Mouse (Mus musculus): Measurements from ENCODE around the gene Fam71f2. TPM values are rescaled to one million over a fixed set of nuclear protein-coding genes. Genes with fewer than 3 reads are reported as not detected.

Gene Fam71f2
- polyA plus RNA-seq, 1 experiment from 2014 or later = 0.11 TPM

DNA sequence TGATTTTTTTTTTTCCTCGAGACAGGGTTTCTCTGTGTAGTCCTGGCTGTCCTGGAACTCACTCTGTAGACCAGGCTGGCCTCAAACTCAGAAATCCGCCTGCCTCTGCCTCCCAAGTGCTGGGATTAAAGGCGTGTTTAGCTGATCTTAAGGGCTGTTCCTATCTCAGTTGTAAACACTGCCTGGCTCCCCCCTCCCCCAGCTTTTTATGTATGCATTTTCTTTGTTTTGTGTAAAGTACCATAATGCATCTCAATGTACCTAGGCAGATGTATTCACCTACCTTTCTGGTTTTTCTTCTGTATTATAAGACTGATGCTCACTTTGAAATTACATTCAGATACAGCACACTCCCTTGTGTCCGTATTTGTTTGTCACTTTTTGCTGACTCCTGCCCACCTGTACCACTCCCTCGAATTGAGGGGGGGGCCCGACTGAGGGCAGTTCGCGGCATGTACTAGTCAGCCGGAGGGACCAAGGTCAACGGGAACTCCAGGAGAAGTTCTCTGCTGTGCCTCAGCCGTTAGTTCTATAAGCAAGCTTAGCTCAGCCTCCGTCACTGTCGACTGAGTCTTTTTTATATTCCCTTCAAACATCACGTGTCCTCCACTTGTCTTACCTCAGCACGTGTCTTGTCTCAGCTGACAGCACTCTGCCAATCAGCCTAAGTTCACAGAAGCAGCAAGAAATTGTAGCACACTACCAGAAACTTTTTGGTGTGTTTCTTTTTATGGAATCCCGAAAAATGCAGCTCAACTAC, 29.6 kb downstream of the Fam71f2 start:
- H3K27ac ChIP-seq (ENCODE audit: low read depth) = no peak overlapping the region
- no peak overlapping the region for H3K4me2 ChIP-seq (ENCODE audit: low read depth, low read length)
- DNase-seq = no peak
- H3K36me3 ChIP-seq (replicated peaks; ENCODE audit: insufficient read depth, low read length) = no peaks in the 10 kb centered on the region
- 82% methylated on average over 16 of the region's 16 CpGs for WGBS (ENCODE audit: insufficient replicate concordance)
- H3K9me3 ChIP-seq (ENCODE audit: low read length) = no peaks in the 10 kb centered on the region
- TF ChIP-seq CTCF (IDR thresholded peaks at IDR 0.05; ENCODE audit: low read depth) (no peak), EP300 (IDR thresholded peaks at IDR 0.05; ENCODE audit: low read depth) (no peak)
- H3K4me1 ChIP-seq (ENCODE audit: insufficient read depth) = no peaks in the 10 kb centered on the region
- H3K4me3 ChIP-seq (ENCODE audit: low read depth, low read length) = no peak overlapping the region
- ATAC-seq = no peak
- no peak overlapping the region for H3K9ac ChIP-seq (replicated peaks)
- H3K27me3 ChIP-seq (ENCODE audit: insufficient read depth, low read length) = no peaks in the 10 kb centered on the region

DNA sequence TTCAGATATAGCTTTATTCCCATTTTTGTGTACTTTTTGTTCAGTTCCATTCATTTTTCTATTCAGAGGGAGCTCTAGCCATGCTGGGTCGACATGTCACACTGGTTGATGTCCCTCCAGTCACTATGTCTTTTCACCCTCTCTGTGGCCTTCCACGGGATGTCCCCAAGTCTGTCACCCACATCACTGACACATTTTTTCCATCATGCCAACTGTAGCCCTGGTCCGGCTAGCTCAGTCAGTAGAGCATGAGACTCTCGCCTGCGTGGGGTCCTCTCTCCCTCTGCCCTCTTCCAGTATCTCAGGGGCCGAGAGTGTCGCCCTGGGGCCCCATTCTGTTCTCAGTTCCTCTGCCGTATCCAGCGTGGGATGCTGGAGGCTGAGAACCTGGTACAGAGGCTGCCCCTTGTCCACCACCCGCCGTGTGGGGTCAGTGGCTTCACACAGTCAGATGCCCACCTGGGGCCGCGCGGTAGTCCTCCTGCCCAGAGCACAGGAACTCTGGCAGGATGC, 34.4 kb downstream of the Fam71f2 start:
- Histone ChIP-seq H3K4me3 (ENCODE audit: low read depth, low read length) (no peak overlapping the region), H3K27ac (ENCODE audit: low read depth) (no peak overlapping the region), H3K4me1 (ENCODE audit: insufficient read depth) (no peaks in the 10 kb centered on the region), H3K27me3 (ENCODE audit: insufficient read depth, low read length) (no peaks in the 10 kb centered on the region), H3K9ac (replicated peaks) (no peak overlapping the region), H3K9me3 (ENCODE audit: low read length) (no peaks in the 10 kb centered on the region), H3K36me3 (replicated peaks; ENCODE audit: insufficient read depth, low read length) (no peaks in the 10 kb centered on the region), H3K4me2 (ENCODE audit: low read depth, low read length) (no peak overlapping the region)
- 71% methylated on average over 14 of the region's 14 CpGs for WGBS (ENCODE audit: insufficient replicate concordance)
- no peak for ATAC-seq
- no peak for DNase-seq
- TF ChIP-seq EP300 (IDR thresholded peaks at IDR 0.05; ENCODE audit: low read depth) (no peak), CTCF (IDR thresholded peaks at IDR 0.05; ENCODE audit: low read depth) (no peak)

DNA sequence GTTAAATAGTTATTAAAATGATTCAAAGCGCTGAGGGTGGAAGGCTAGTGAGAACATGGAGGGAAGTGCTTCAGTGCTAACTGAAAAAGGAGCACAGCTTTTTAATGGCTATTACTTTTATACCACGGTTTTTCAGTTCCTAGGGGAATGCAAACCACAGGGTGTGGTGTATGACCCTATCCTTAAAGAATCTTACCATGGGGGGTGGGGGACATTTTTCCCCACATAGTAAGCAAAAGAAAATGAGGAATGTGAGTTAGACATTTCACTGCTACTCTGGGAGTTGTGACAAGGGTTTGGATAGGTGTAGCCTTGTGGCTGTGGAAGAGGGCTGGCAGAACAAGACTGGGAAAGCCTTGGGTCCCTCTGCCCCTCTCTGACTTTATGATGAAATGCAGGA, 37.9 kb downstream of the Fam71f2 start:
- whole genome bisulfite sequencing (ENCODE audit: insufficient replicate concordance) = 68% methylated on average over 2 of the region's 2 CpGs
- Histone ChIP-seq H3K9ac (replicated peaks) (no peak overlapping the region), H3K27ac (ENCODE audit: low read depth) (no peak overlapping the region), H3K4me2 (ENCODE audit: low read depth, low read length) (no peak overlapping the region), H3K4me3 (ENCODE audit: low read depth, low read length) (no peak overlapping the region), H3K27me3 (ENCODE audit: insufficient read depth, low read length) (no peaks in the 10 kb centered on the region), H3K4me1 (ENCODE audit: insufficient read depth) (no peaks in the 10 kb centered on the region), H3K36me3 (replicated peaks; ENCODE audit: insufficient read depth, low read length) (no peaks in the 10 kb centered on the region), H3K9me3 (ENCODE audit: low read length) (no peaks in the 10 kb centered on the region)
- TF ChIP-seq EP300 (IDR thresholded peaks at IDR 0.05; ENCODE audit: low read depth) (no peak), CTCF (IDR thresholded peaks at IDR 0.05; ENCODE audit: low read depth) (no peak)
- DNase-seq (no peak), ATAC-seq (no peak)

DNA sequence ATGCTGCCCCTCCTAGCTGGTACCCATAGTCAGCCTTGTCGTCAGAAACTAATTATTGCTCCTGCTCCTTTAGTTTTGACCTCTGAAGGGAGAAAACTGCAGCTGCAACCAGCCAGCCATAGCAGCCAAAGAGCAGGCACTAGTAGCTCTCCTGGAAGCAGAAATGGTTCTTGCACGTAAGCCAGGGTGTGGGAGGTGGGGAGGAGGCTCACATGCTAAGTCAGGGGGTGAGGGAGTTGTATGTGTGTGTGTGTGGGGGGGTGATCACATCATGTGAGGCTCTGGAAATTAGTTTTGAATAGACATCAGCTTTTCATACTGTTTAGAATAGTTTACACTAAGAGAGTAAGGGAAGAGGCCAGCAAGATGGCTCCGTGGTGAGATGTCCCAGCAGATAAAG, 38.5 kb downstream of the Fam71f2 start:
- no peaks in the 10 kb centered on the region for H3K4me1 ChIP-seq (ENCODE audit: insufficient read depth)
- no peak overlapping the region for H3K9ac ChIP-seq (replicated peaks)
- no peak overlapping the region for H3K27ac ChIP-seq (ENCODE audit: low read depth)
- no peaks in the 10 kb centered on the region for H3K36me3 ChIP-seq (replicated peaks; ENCODE audit: insufficient read depth, low read length)
- DNase-seq = no peak
- H3K9me3 ChIP-seq (ENCODE audit: low read length) = no peaks in the 10 kb centered on the region
- H3K4me3 ChIP-seq (ENCODE audit: low read depth, low read length) = no peak overlapping the region
- ATAC-seq = no peak
- TF ChIP-seq EP300 (IDR thresholded peaks at IDR 0.05; ENCODE audit: low read depth) = no peak
- no peak overlapping the region for H3K4me2 ChIP-seq (ENCODE audit: low read depth, low read length)
- H3K27me3 ChIP-seq (ENCODE audit: insufficient read depth, low read length) = no peaks in the 10 kb centered on the region
- 64% methylated on average over 3 of the region's 3 CpGs for WGBS (ENCODE audit: insufficient replicate concordance)

DNA sequence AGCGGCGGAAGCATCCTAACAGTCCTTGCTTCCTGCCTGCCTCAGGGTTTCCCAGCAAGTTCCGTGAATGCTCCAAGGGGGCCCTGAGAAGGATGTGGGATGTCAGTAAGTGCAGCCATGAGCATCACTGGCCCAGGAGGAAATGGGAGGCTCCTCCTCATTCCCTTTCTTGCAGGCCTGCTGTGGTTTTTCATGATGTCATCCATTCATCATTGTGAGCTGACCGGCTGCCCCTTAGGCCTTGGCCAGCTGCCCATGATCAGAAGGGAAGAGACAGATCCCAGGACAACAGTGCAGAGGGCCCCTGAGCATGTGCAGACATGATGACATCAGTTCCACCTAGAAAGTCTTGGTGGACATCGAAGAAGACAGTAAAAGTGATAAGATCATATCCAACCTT, 39.5 kb downstream of the Fam71f2 start, which contains the start of gene Fam71f1:
Fam71f1 (plus strand) TSS at position 262 of the 400 bp plus-strand sequence.
- peak; percentile 26 for DNase-seq
- no peak within 1 kb of the TSS for H3K4me2 ChIP-seq (ENCODE audit: low read depth, low read length)
- H3K9ac ChIP-seq (replicated peaks) = no peak within 1 kb of the TSS
- 54% methylated on average over 5 of the region's 5 CpGs for WGBS (ENCODE audit: insufficient replicate concordance)
- no peaks in the 10 kb centered on the region for H3K9me3 ChIP-seq (ENCODE audit: low read length)
- H3K36me3 ChIP-seq (replicated peaks; ENCODE audit: insufficient read depth, low read length) = no peaks in the 10 kb centered on the region
- TF ChIP-seq EP300 (IDR thresholded peaks at IDR 0.05; ENCODE audit: low read depth) (no peak), CTCF (IDR thresholded peaks at IDR 0.05; ENCODE audit: low read depth) (no peak)
- no peaks in the 10 kb centered on the region for H3K27me3 ChIP-seq (ENCODE audit: insufficient read depth, low read length)
- no peak within 1 kb of the TSS for H3K4me3 ChIP-seq (ENCODE audit: low read depth, low read length)
- ATAC-seq = peak; percentile 49
- H3K27ac ChIP-seq (ENCODE audit: low read depth) = no peak within 1 kb of the TSS
- no peaks in the 10 kb centered on the region for H3K4me1 ChIP-seq (ENCODE audit: insufficient read depth)

DNA sequence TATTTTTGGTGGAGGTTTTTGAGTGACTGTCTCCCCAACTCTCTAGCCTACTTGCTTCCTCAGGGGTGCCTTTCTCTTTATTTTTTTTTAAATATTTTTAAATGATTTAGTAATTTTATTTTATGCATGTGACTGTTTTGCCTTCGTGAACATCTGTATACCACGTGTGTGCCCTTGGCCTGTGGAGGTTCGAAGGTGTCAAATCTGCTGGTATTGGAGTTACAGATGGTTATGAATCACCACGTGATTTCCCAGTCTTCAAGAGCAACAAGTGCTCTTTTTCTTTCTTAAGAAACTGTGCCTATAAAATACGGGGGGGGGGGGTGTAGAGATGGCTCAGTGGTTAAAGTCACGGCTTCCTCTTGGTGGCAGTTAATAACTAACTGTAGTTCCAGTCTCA, 42.2 kb downstream of the Fam71f2 start:
- Histone ChIP-seq H3K9me3 (ENCODE audit: low read length) (no peaks in the 10 kb centered on the region), H3K27ac (ENCODE audit: low read depth) (no peak overlapping the region), H3K9ac (replicated peaks) (no peak overlapping the region), H3K4me1 (ENCODE audit: insufficient read depth) (no peaks in the 10 kb centered on the region), H3K36me3 (replicated peaks; ENCODE audit: insufficient read depth, low read length) (no peaks in the 10 kb centered on the region), H3K4me2 (ENCODE audit: low read depth, low read length) (no peak overlapping the region), H3K4me3 (ENCODE audit: low read depth, low read length) (no peak overlapping the region), H3K27me3 (ENCODE audit: insufficient read depth, low read length) (no peaks in the 10 kb centered on the region)
- no peak for TF ChIP-seq CTCF (IDR thresholded peaks at IDR 0.05; ENCODE audit: low read depth)
- no peak for TF ChIP-seq EP300 (IDR thresholded peaks at IDR 0.05; ENCODE audit: low read depth)
- no peak for DNase-seq
- ATAC-seq = no peak
- 64% methylated on average over 6 of the region's 6 CpGs for WGBS (ENCODE audit: insufficient replicate concordance)
